Comparison of ENCODE assay signal across 17 mouse cellular contexts in genomic region chr15:103173251-103173650, GRCm38 (mm10). TPM values are rescaled to one million over a fixed set of nuclear protein-coding genes. Genes with fewer than 3 reads are reported as not detected.
DNase-seq lines count a peak whose midpoint lies in the region; ATAC-seq and TF ChIP-seq lines count a peak whose summit lies in the region.
"Had no signal": no experiment of that assay in that cellular context is flagged by ENCODE, and none has a peak within 500 bp of the region (broad histone marks: within the 10 kb centered on the region; RNA-seq: fewer than 3 reads in every experiment).

No protein-coding gene starts in this region.

- DNase-seq in gastrocnemius, adult 2 months: no peak
- no peak for DNase-seq in gastrocnemius, postnatal 36 days
- peak; percentile 65 for DNase-seq in kidney, adult 2 months
- no peak for DNase-seq in kidney, postnatal 4 days
- DNase-seq in kidney, postnatal 25 days: peak; percentile 53 to 71
- no peak for DNase-seq in neural tube, embryonic 11.5 days (ENCODE audit: low spot score)
- DNase-seq in neural tube, embryonic 10.5 days (ENCODE audit: extremely low spot score, low spot score): no peak
- DNase-seq: adrenal gland, adult 8-10 months; cerebellum, adult 11-12 months; cerebellum, adult 2 months; cerebellum, adult 9-10 months had no signal

- no peaks in the 10 kb centered on the region for H3K27me3 ChIP-seq in kidney, adult 2 months (replicated peaks; ENCODE audit: control insufficient read depth, insufficient read depth, low read length)
- peaks cover 84% of the 10 kb centered on the region for H3K27me3 ChIP-seq in kidney, embryonic 15.5 days
- 0 out of 2 replicates have a peak, but pooled peaks cover 3% of the 10 kb centered on the region for H3K27me3 ChIP-seq in neural tube, embryonic 11.5 days (ENCODE audit: control insufficient read depth, insufficient read depth, low read length)
- H3K27me3 ChIP-seq: Patski had no signal

- TF ChIP-seq POLR2A in kidney, adult 2 months (IDR thresholded peaks at IDR 0.05; ENCODE audit: low read depth, low read length): no peak

- ATAC-seq in kidney, embryonic 15.5 days (replicated peaks; ENCODE audit: low FRiP score): no peak
- ATAC-seq in neural tube, embryonic 11.5 days (ENCODE audit: insufficient read depth, low FRiP score, low TSS enrichment): no peak
- ATAC-seq: forebrain, embryonic 13.5 days; Patski had no signal

- H3K9me3 ChIP-seq in kidney, embryonic 15.5 days (replicated peaks): no peaks in the 10 kb centered on the region
- H3K9me3 ChIP-seq in neural tube, embryonic 11.5 days (ENCODE audit: control insufficient read depth, low read length): no peaks in the 10 kb centered on the region
- H3K9me3 ChIP-seq: embryonic facial prominence, embryonic 10.5 days; embryonic facial prominence, embryonic 12.5 days; forebrain, embryonic 13.5 days; G1E had no signal

- no peak overlapping the region for H3K4me2 ChIP-seq in kidney, embryonic 15.5 days
- H3K4me2 ChIP-seq in neural tube, embryonic 11.5 days (ENCODE audit: low read depth): no peak overlapping the region
- H3K4me2 ChIP-seq: embryonic facial prominence, embryonic 12.5 days; forebrain, embryonic 13.5 days had no signal

- H3K4me3 ChIP-seq in gastrocnemius, adult 2 months: no peak overlapping the region
- H3K4me3 ChIP-seq in kidney, adult 2 months (ENCODE audit: insufficient read depth, low read depth, low read length): no peak overlapping the region
- H3K4me3 ChIP-seq in kidney, embryonic 15.5 days (replicated peaks): no peak overlapping the region
- H3K4me3 ChIP-seq in neural tube, embryonic 11.5 days (ENCODE audit: low read depth, low read length): no peak overlapping the region
- H3K4me3 ChIP-seq: embryonic facial prominence, embryonic 10.5 days; embryonic facial prominence, embryonic 12.5 days; forebrain, embryonic 13.5 days had no signal

- H3K36me3 ChIP-seq in kidney, adult 2 months (ENCODE audit: control insufficient read depth, insufficient read depth, low read length): no peaks in the 10 kb centered on the region
- no peaks in the 10 kb centered on the region for H3K36me3 ChIP-seq in kidney, embryonic 15.5 days
- no peaks in the 10 kb centered on the region for H3K36me3 ChIP-seq in neural tube, embryonic 11.5 days (ENCODE audit: control insufficient read depth, insufficient read depth, low read length)
- H3K36me3 ChIP-seq: embryonic facial prominence, embryonic 10.5 days; embryonic facial prominence, embryonic 12.5 days; G1E had no signal

- H3K4me1 ChIP-seq in kidney, adult 2 months (ENCODE audit: control insufficient read depth, insufficient read depth, low read length): peaks cover 10% of the 10 kb centered on the region; the same call in 1 of the 2 replicates
- H3K4me1 ChIP-seq in kidney, embryonic 15.5 days: peaks cover 68% of the 10 kb centered on the region
- peaks cover 62% of the 10 kb centered on the region for H3K4me1 ChIP-seq in neural tube, embryonic 11.5 days (ENCODE audit: control insufficient read depth, insufficient read depth, low read length)

- WGBS in kidney, adult 2 months: 70% methylated on average over 5 of the region's 5 CpGs
- 68% methylated on average over 5 of the region's 5 CpGs for WGBS in kidney, embryonic 15.5 days
- 79% methylated on average over 5 of the region's 5 CpGs for WGBS in neural tube, embryonic 11.5 days

- H3K27ac ChIP-seq in gastrocnemius, adult 2 months: peak overlapping the region; percentile 41
- H3K27ac ChIP-seq in kidney, adult 2 months (ENCODE audit: insufficient read depth, low read depth, low read length): no peak overlapping the region
- H3K27ac ChIP-seq in kidney, embryonic 15.5 days: no peak overlapping the region
- 0 out of 2 replicates have a peak overlapping the region, but pooled peaks have one; percentile 8 for H3K27ac ChIP-seq in neural tube, embryonic 11.5 days (ENCODE audit: low read depth, low read length)
- H3K27ac ChIP-seq: embryonic facial prominence, embryonic 10.5 days; embryonic facial prominence, embryonic 12.5 days; forebrain, embryonic 13.5 days had no signal

- H3K9ac ChIP-seq in kidney, embryonic 15.5 days: no peak overlapping the region
- H3K9ac ChIP-seq in neural tube, embryonic 11.5 days (ENCODE audit: low read length): peak overlapping the region; percentile 27
- H3K9ac ChIP-seq: embryonic facial prominence, embryonic 12.5 days; forebrain, embryonic 13.5 days had no signal

- intact Hi-C loops in gastrocnemius, adult 2 months (cut with DNase I): no loop called here
- intact Hi-C loops in gastrocnemius, postnatal 36 days (cut with DNase I): loop anchor here (2.0 kb wide), 1 partner anchor 186 kb away; no protein-coding TSS in a partner anchor

- no peak for TF ChIP-seq CTCF in gastrocnemius, adult 2 months (IDR thresholded peaks at IDR 0.05)
- no peak for TF ChIP-seq CTCF in kidney, adult 2 months (conservative IDR thresholded peaks at IDR 0.05; ENCODE audit: insufficient read depth, insufficient read length, low read depth, low read length)

RNA-seq across cellular contexts. Expression of gene Smug1, which starts 6.4 kb away (rescaled TPM):
- total RNA-seq in gastrocnemius, adult 2 months (2021): 10 to 100 TPM; 10.8 to 12.7 TPM
- 10 to 100 TPM in 1 of 2 experiments, 1 to 10 TPM in 1; 9.9 to 11.3 TPM for total RNA-seq in gastrocnemius, postnatal 36 days (2021)
- 15.5 and 19.4 TPM in 2 replicates for polyA plus RNA-seq in kidney, adult 2 months (2012; rRNA removed)
- 17.7 and 18.0 TPM in 2 replicates for polyA plus RNA-seq in kidney, embryonic 15.5 days (2015; fragmentation: Nextera tagmentation; extraction: Ambion mirVana)
- polyA plus RNA-seq in neural tube, embryonic 11.5 days (2014; fragmentation: Nextera tagmentation; extraction: Ambion mirVana): 55.9 and 65.4 TPM in 2 replicates

Comparison
In these comparisons a context has a peak if more than half of its experiments do, and no peak if none do; other contexts are left out.
1. DNase-seq: peak in kidney, adult 2 months (single experiment) and kidney, postnatal 25 days (2 of 2); none in gastrocnemius, adult 2 months (single experiment), gastrocnemius, postnatal 36 days (0 of 2), kidney, postnatal 4 days (0 of 2), neural tube, embryonic 11.5 days (single experiment) and neural tube, embryonic 10.5 days (single experiment).
2. H3K27ac ChIP-seq: peak in gastrocnemius, adult 2 months (single experiment) and neural tube, embryonic 11.5 days (single experiment); none in kidney, adult 2 months (single experiment) and kidney, embryonic 15.5 days (single experiment).